Mouse (Mus musculus): ENCODE measurements around the gene Arid1b. TPM values are rescaled to one million over a fixed set of nuclear protein-coding genes. Genes with fewer than 3 reads are reported as not detected.

Gene Arid1b
- total and polyA plus RNA-seq, 3 experiments = 11.6 to 49.1 (median 32.4) TPM

GRCm38 (mm10) chr17:4996814-4997549 lies 2.9 kb downstream of the Arid1b start:
- Histone ChIP-seq H3K4me3 (ENCODE audit: low read depth, low read length) (peak overlapping the region; percentile 82), H3K9me3 (replicated peaks) (no peaks in the 10 kb centered on the region), H3K4me1 (ENCODE audit: insufficient read depth, low read depth, low read length) (peaks cover 19% of the 10 kb centered on the region), H3K27me3 (ENCODE audit: insufficient read depth, low read length) (no peaks in the 10 kb centered on the region), H3K36me3 (replicated peaks) (peaks cover 15% of the 10 kb centered on the region)
- DNase-seq (ENCODE audit: low spot score) (peak; percentile 51), ATAC-seq (ENCODE audit: extremely low read depth, insufficient number of reproducible peaks, low FRiP score, poor library complexity, severe bottlenecking) (peak; percentile 43; the same call in 1 of the 2 replicates)
- no peak for TF ChIP-seq TAL1 (conservative IDR thresholded peaks at IDR 0.05; ENCODE audit: low read depth, low read length)
- TF ChIP-seq CTCF (IDR thresholded peaks at IDR 0.05; ENCODE audit: low read depth, low read length) = no peak
- no peak for TF ChIP-seq GATA2 (IDR thresholded peaks at IDR 0.05; ENCODE audit: borderline replicate concordance, low read depth, low read length)
- no peak for TF ChIP-seq POLR2AphosphoS5 (IDR thresholded peaks at IDR 0.05; ENCODE audit: insufficient replicate concordance, low read depth, low read length)
- no peak for TF ChIP-seq GATA1 (IDR thresholded peaks at IDR 0.05; ENCODE audit: borderline replicate concordance, low read length)

- peaks cover 18% of the 10 kb centered on the region for H3K36me3 ChIP-seq (replicated peaks)
- ATAC-seq (ENCODE audit: extremely low read depth, insufficient number of reproducible peaks, low FRiP score, poor library complexity, severe bottlenecking) = no peak
- H3K9me3 ChIP-seq (replicated peaks) = no peaks in the 10 kb centered on the region
- H3K27me3 ChIP-seq (ENCODE audit: insufficient read depth, low read length) = no peaks in the 10 kb centered on the region
- no peak for TF ChIP-seq POLR2AphosphoS5 (IDR thresholded peaks at IDR 0.05; ENCODE audit: insufficient replicate concordance, low read depth, low read length)
- TF ChIP-seq GATA2 (IDR thresholded peaks at IDR 0.05; ENCODE audit: borderline replicate concordance, low read depth, low read length) = no peak
- no peak for TF ChIP-seq TAL1 (conservative IDR thresholded peaks at IDR 0.05; ENCODE audit: low read depth, low read length)
- TF ChIP-seq GATA1 (IDR thresholded peaks at IDR 0.05; ENCODE audit: borderline replicate concordance, low read length) = no peak
- no peak for TF ChIP-seq CTCF (IDR thresholded peaks at IDR 0.05; ENCODE audit: low read depth, low read length)
- H3K4me1 ChIP-seq (ENCODE audit: insufficient read depth, low read depth, low read length) = peaks cover 24% of the 10 kb centered on the region
- DNase-seq (ENCODE audit: low spot score) = no peak
- H3K4me3 ChIP-seq (ENCODE audit: low read depth, low read length) = no peak overlapping the region
Observed at GRCm38 (mm10) chr17:4997968-4998367, 3.8 kb downstream of the Arid1b start.

- H3K9me3 ChIP-seq (replicated peaks) = no peaks in the 10 kb centered on the region
- TF ChIP-seq TAL1 (conservative IDR thresholded peaks at IDR 0.05; ENCODE audit: low read depth, low read length) (no peak), POLR2AphosphoS5 (IDR thresholded peaks at IDR 0.05; ENCODE audit: insufficient replicate concordance, low read depth, low read length) (no peak), CTCF (IDR thresholded peaks at IDR 0.05; ENCODE audit: low read depth, low read length) (no peak)
- DNase-seq (ENCODE audit: low spot score) (no peak), ATAC-seq (ENCODE audit: extremely low read depth, insufficient number of reproducible peaks, low FRiP score, poor library complexity, severe bottlenecking) (no peak)
- peaks cover 23% of the 10 kb centered on the region for H3K36me3 ChIP-seq (replicated peaks)
- H3K27me3 ChIP-seq (ENCODE audit: insufficient read depth, low read length) = no peaks in the 10 kb centered on the region
- H3K4me3 ChIP-seq (ENCODE audit: low read depth, low read length) = no peak overlapping the region
- peaks cover 24% of the 10 kb centered on the region for H3K4me1 ChIP-seq (ENCODE audit: insufficient read depth, low read depth, low read length)
Observed at GRCm38 (mm10) chr17:4999256-4999655, 5.1 kb downstream of the Arid1b start.

- ATAC-seq (ENCODE audit: extremely low read depth, insufficient number of reproducible peaks, low FRiP score, poor library complexity, severe bottlenecking) = no peak
Observed at GRCm38 (mm10) chr17:5000001-5000400, 5.9 kb downstream of the Arid1b start.

GRCm38 (mm10) chr17:5000871-5001270 lies 6.7 kb downstream of the Arid1b start:
- H3K27me3 ChIP-seq (ENCODE audit: insufficient read depth, low read length) = no peaks in the 10 kb centered on the region
- TF ChIP-seq TAL1 (conservative IDR thresholded peaks at IDR 0.05; ENCODE audit: low read depth, low read length) (no peak), POLR2AphosphoS5 (IDR thresholded peaks at IDR 0.05; ENCODE audit: insufficient replicate concordance, low read depth, low read length) (no peak), GATA2 (IDR thresholded peaks at IDR 0.05; ENCODE audit: borderline replicate concordance, low read depth, low read length) (no peak), CTCF (IDR thresholded peaks at IDR 0.05; ENCODE audit: low read depth, low read length) (no peak), GATA1 (IDR thresholded peaks at IDR 0.05; ENCODE audit: borderline replicate concordance, low read length) (no peak)
- H3K36me3 ChIP-seq (replicated peaks) = peaks cover 31% of the 10 kb centered on the region
- no peak for ATAC-seq (ENCODE audit: extremely low read depth, insufficient number of reproducible peaks, low FRiP score, poor library complexity, severe bottlenecking)
- H3K4me1 ChIP-seq (ENCODE audit: insufficient read depth, low read depth, low read length) = peaks cover 32% of the 10 kb centered on the region
- H3K9me3 ChIP-seq (replicated peaks) = no peaks in the 10 kb centered on the region
- no peak overlapping the region for H3K4me3 ChIP-seq (ENCODE audit: low read depth, low read length)
- DNase-seq (ENCODE audit: low spot score) = no peak

More at GRCm38 (mm10) chr17:5000001-5000400, 5.9 kb downstream of the Arid1b start:
- no peak for DNase-seq (ENCODE audit: low spot score)
- Histone ChIP-seq H3K36me3 (replicated peaks) (peaks cover 27% of the 10 kb centered on the region), H3K4me1 (ENCODE audit: insufficient read depth, low read depth, low read length) (peaks cover 28% of the 10 kb centered on the region), H3K27me3 (ENCODE audit: insufficient read depth, low read length) (no peaks in the 10 kb centered on the region), H3K4me3 (ENCODE audit: low read depth, low read length) (no peak overlapping the region), H3K9me3 (replicated peaks) (no peaks in the 10 kb centered on the region)
- TF ChIP-seq TAL1 (conservative IDR thresholded peaks at IDR 0.05; ENCODE audit: low read depth, low read length) (no peak), POLR2AphosphoS5 (IDR thresholded peaks at IDR 0.05; ENCODE audit: insufficient replicate concordance, low read depth, low read length) (no peak), CTCF (IDR thresholded peaks at IDR 0.05; ENCODE audit: low read depth, low read length) (no peak), GATA1 (IDR thresholded peaks at IDR 0.05; ENCODE audit: borderline replicate concordance, low read length) (no peak), GATA2 (IDR thresholded peaks at IDR 0.05; ENCODE audit: borderline replicate concordance, low read depth, low read length) (no peak)

GRCm38 (mm10) chr17:5001531-5002131 lies 7.5 kb downstream of the Arid1b start:
- Histone ChIP-seq H3K9me3 (replicated peaks) (no peaks in the 10 kb centered on the region), H3K36me3 (replicated peaks) (peaks cover 31% of the 10 kb centered on the region), H3K4me1 (ENCODE audit: insufficient read depth, low read depth, low read length) (peaks cover 33% of the 10 kb centered on the region), H3K4me3 (ENCODE audit: low read depth, low read length) (no peak overlapping the region), H3K27me3 (ENCODE audit: insufficient read depth, low read length) (no peaks in the 10 kb centered on the region)
- no peak for DNase-seq (ENCODE audit: low spot score)
- ATAC-seq (ENCODE audit: extremely low read depth, insufficient number of reproducible peaks, low FRiP score, poor library complexity, severe bottlenecking) = no peak
- TF ChIP-seq POLR2AphosphoS5 (IDR thresholded peaks at IDR 0.05; ENCODE audit: insufficient replicate concordance, low read depth, low read length) (no peak), CTCF (IDR thresholded peaks at IDR 0.05; ENCODE audit: low read depth, low read length) (no peak)
